Mouse (Mus musculus): ENCODE measurements at regions not wholly inside any gene's neighbourhood (a gene's known extent, or its start where the extent isn't known, plus 50 kb on each side); places are given as distances from the start of the nearest gene placed in this dataset.

DNA sequence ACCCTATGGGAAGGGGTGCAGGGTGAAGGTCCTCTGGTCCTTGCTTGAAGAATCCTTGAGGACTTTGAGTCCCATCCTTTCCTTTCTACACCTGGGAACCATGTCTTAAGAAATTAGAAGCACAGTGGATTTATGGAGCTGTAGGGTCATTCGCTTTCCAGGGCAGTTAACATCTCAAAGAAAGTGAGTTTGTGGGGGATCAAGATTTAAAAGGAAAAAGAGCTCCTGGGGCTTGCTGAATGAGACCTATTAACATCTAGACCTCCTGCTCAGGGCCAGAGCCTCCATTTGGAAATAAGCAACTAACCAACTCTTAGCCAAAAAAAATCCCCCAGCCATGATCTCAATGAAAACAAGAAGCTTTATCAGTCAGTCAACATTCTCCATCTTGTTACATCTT, 148.0 kb upstream of the Ofcc1 start:
- no peak for DNase-seq (ENCODE audit: low spot score in 2 of 2)

DNA sequence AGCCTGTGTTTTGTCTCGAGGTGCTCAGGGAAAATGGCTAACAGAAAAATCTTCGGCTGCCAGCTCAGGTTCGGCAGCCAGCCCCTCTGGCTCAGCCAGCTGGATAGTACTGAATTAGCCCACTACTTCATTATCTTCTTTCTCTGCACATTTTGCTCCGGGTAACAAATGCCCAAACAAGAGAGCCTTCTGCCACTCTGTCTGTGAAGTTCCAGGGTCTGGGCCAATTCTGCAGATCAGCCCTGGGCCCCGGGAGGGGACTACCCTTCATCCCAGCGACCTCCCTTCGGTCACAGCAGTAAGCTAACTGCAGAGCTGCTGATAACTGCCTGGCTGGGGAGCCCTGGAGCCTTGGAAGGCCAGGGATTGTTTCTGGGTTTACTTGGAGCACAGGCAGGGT, 119.6 kb upstream of the Ofcc1 start:
- peak in 1 of 2 experiments; percentile 19 for DNase-seq (ENCODE audit: low spot score in 2 of 2)

DNA sequence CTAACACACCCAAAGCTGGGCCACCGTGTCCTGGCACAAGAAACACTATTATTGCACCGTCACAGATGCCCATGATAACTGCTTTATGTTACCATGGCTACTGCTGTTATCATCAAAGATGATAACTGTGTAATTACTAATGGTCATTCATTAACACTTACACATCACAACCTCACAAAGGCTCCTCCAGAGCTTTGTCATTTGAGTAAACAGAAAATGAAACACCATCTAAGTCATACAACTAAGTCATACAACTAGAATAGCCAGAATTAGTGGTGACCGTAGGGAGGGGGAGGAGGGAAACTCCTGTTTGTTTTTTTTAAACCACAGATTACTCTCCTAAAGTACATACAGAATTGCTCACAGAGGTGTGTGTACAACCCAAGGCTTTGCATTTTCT, 111.4 kb upstream of the Ofcc1 start:
- DNase-seq (ENCODE audit: low spot score in 2 of 2) = no peak

DNA sequence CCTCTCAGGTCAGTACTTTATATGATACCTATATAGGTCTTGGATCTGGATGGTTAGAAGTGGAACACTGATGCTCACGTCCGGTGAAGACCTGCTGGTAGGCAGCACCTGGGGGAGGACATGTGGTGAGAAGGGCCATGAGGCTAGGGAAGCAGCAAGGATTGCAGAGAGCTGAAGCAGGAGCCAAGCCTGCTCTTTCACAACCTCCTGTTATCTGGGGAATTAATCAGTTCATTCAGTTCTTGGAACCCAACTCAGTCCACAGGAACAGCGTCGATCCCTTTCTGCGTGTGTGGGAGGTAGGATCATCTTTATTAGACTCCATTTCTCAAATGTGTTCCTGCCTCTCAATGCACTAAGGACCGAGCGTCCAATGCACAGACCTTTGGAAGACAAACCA, 107.9 kb upstream of the Ofcc1 start:
- no peak for DNase-seq (ENCODE audit: low spot score in 2 of 2)

DNA sequence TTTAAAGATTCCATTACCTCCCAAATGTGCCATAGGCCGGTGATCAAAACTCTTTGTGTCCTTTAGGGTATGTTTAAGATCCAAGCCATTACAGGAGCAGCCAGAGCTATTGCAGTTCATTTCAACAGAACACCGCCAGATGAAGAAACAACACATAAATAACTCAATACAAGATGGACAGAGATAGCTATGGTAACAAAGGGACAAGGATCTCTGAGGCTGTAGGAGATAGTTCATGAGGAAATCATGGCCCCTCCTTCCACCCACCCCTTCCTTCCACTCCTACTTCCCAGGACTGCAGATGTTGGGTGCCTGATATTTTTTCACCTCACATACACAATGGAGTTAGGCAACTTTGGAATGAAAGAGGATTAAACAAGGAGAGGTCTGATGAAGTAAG, 92.1 kb upstream of the Ofcc1 start:
- DNase-seq (ENCODE audit: low spot score in 2 of 2) = no peak

DNA sequence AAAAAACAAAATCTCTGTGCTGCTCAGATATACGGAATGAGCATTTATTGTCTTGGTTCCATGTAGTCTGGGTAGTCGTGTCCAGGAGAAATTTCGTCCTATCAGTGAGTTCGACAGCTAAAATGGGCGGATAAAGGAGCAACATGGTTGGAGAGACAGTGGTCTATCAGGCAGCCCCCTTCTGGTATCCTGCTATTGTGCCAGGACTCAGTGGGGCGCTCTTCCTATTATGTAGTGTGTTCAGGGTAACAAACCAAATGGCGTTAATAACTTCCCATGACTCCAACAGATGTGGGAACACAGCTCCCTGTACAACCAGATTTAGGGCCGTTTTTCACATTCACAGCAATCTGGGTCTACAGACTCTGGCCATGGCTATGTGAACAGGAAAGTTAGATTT, 68.6 kb upstream of the Ofcc1 start:
- no peak for DNase-seq (ENCODE audit: low spot score in 2 of 2)

DNA sequence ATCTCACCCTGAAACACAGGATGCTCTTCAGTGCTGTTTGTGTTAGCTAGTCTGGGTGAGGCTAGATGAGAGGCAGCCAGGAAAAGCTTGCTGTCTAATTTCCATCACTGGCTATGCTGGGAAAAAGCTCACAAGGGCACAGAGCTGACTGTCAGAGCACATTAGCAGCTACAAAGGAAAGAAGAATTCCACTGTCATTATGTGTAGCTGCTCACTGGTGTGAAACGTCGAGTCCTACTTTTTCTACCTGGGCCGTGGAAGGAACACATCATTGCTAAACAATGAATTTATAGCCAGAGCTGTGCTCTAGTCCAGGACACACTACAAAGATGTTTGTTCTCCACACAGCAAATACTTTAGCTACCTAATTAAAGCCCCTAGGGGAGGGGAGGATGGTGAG, 61.8 kb upstream of the Ofcc1 start:
- DNase-seq (ENCODE audit: low spot score in 2 of 2) = no peak

DNA sequence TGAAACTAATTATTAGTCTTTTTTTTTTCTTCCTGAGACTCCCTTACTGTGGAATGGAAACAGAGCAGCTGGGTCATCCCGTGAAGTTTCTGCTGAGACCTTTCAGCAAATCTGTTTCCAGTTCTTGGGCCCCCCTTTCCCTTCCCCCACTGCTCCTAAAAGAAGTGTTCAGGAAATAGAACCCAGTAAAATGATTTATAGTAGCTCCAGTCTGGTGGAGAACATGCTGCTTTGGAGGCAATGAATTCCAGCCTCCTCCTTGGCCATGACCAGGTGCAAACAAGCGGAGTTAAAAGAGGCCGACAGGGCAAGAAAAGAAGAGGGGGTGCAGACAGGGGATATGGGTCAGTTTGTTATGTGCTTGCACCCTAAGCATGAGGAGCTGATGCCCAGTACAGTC, 56.6 kb upstream of the Ofcc1 start:
- no peak for DNase-seq (ENCODE audit: low spot score in 2 of 2)

DNA sequence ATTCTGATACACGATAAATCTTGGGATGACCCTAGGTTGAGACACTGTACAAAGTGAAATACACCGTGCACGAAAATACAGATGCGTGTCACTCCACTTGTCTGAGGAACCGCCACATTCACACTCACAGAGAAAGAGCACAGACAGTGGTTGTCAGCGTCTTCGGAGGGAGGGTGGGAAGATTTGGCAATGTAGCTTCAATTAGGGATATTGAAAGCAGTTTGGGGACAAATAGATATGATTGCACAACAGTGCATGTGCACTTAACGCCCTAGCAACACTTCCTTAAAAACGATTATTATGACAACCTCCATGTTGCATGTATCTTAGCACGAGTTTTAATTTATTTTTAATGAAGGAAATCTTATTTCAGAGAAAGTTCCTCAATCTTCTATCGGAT, 51.8 kb upstream of the Ofcc1 start:
- no peak for DNase-seq (ENCODE audit: low spot score in 2 of 2)
